8 mouse cellular contexts compared by ENCODE assay signal in genomic region chrX:48341621-48342161, GRCm38 (mm10). TPM values are rescaled to one million over a fixed set of nuclear protein-coding genes. Genes with fewer than 3 reads are reported as not detected.
DNase-seq lines count a peak whose midpoint lies in the region; ATAC-seq lines count a peak whose summit lies in the region.

No protein-coding gene starts in this region.

- no peaks in the 10 kb centered on the region for H3K9me3 ChIP-seq in intestine, embryonic 14.5 days (ENCODE audit: control insufficient read depth, low read length)
- H3K9me3 ChIP-seq in liver, embryonic 13.5 days (replicated peaks) = no peaks in the 10 kb centered on the region
- H3K9me3 ChIP-seq in neural tube, embryonic 13.5 days = no peaks in the 10 kb centered on the region

- peak overlapping the region; percentile 64; the same call in 1 of the 2 replicates for H3K27ac ChIP-seq in intestine, embryonic 14.5 days (ENCODE audit: low read depth)
- peak overlapping the region; percentile 29 for H3K27ac ChIP-seq in liver, embryonic 13.5 days
- H3K27ac ChIP-seq in neural tube, embryonic 13.5 days (replicated peaks) = no peak overlapping the region

- H3K4me1 ChIP-seq in intestine, embryonic 14.5 days (replicated peaks; ENCODE audit: control insufficient read depth, insufficient read depth, low read length) = no peaks in the 10 kb centered on the region
- peaks cover 35% of the 10 kb centered on the region for H3K4me1 ChIP-seq in liver, embryonic 13.5 days (replicated peaks)
- H3K4me1 ChIP-seq in neural tube, embryonic 13.5 days (replicated peaks) = peaks cover 15% of the 10 kb centered on the region

- peak overlapping the region; percentile 54 for H3K4me2 ChIP-seq in intestine, embryonic 14.5 days (ENCODE audit: low read length)
- peak overlapping the region; percentile 89 for H3K4me2 ChIP-seq in liver, embryonic 13.5 days
- peak overlapping the region; percentile 65 for H3K4me2 ChIP-seq in neural tube, embryonic 13.5 days

- ATAC-seq in intestine, embryonic 14.5 days (replicated peaks; ENCODE audit: low FRiP score, low TSS enrichment, low read depth) = peak; percentile 64
- peak; percentile 47 for ATAC-seq in liver, embryonic 13.5 days (ENCODE audit: low read depth)
- ATAC-seq in neural tube, embryonic 13.5 days (ENCODE audit: low read depth) = no peak

- H3K27me3 ChIP-seq in intestine, embryonic 14.5 days (replicated peaks; ENCODE audit: control insufficient read depth, insufficient read depth, low read length) = no peaks in the 10 kb centered on the region
- peaks cover 48% of the 10 kb centered on the region for H3K27me3 ChIP-seq in liver, embryonic 13.5 days
- peaks cover 3% of the 10 kb centered on the region; the same call in 1 of the 2 replicates for H3K27me3 ChIP-seq in neural tube, embryonic 13.5 days

- peak overlapping the region; percentile 58 for H3K9ac ChIP-seq in intestine, embryonic 14.5 days (ENCODE audit: low read length)
- peak overlapping the region; percentile 73 for H3K9ac ChIP-seq in liver, embryonic 13.5 days
- H3K9ac ChIP-seq in neural tube, embryonic 13.5 days = peak overlapping the region; percentile 65

- WGBS in intestine, embryonic 14.5 days = 10% methylated on average over 27 of the region's 73 CpGs
- 6% methylated on average over 26 of the region's 73 CpGs for WGBS in liver, embryonic 13.5 days (ENCODE audit: insufficient replicate concordance)
- WGBS in neural tube, embryonic 13.5 days = 32% methylated on average over 33 of the region's 73 CpGs

- intact Hi-C loops in left cerebral cortex, postnatal 4 days (cut with DNase I) = no loop called here
- intact Hi-C loops in gastrocnemius, postnatal 36 days (cut with DNase I) = loop anchor here (2.0 kb wide), 1 partner anchor 57 kb away; no protein-coding TSS in a partner anchor

- DNase-seq in left cerebral cortex, postnatal 4 days = peak; percentile 47
- DNase-seq in left cerebral cortex, adult 11 months (ENCODE audit: low spot score) = no peak
- DNase-seq in cerebellum, postnatal 10 days = peak; percentile 48 to 70
- peak; percentile 32 to 37 for DNase-seq in gastrocnemius, postnatal 36 days
- peak; percentile 73 for DNase-seq in intestine, embryonic 14.5 days (ENCODE audit: low spot score)
- DNase-seq in liver, embryonic 13.5 days = peak; percentile 44
- DNase-seq in urinary bladder, postnatal 14 days (ENCODE audit: low spot score) = peak; percentile 61

- peak overlapping the region; percentile 49 for H3K4me3 ChIP-seq in intestine, embryonic 14.5 days (ENCODE audit: low read depth, low read length)
- H3K4me3 ChIP-seq in liver, embryonic 13.5 days (replicated peaks) = peak overlapping the region; percentile 72
- H3K4me3 ChIP-seq in neural tube, embryonic 13.5 days = peak overlapping the region; percentile 58

- no peaks in the 10 kb centered on the region for H3K36me3 ChIP-seq in intestine, embryonic 14.5 days (ENCODE audit: control insufficient read depth, insufficient read depth, low read length)
- H3K36me3 ChIP-seq in liver, embryonic 13.5 days = no peaks in the 10 kb centered on the region
- no peaks in the 10 kb centered on the region for H3K36me3 ChIP-seq in neural tube, embryonic 13.5 days

RNA-seq across cellular contexts. Expression of gene Bcorl1, which starts 0.5 kb away (rescaled TPM):
- 10 to 100 TPM; 27.9 to 33.5 TPM for total RNA-seq in left cerebral cortex, postnatal 4 days (2021)
- total RNA-seq in gastrocnemius, postnatal 36 days (2021) = 1 to 10 TPM; 6.8 to 7.2 TPM
- 7.6 and 7.7 TPM in 2 replicates for polyA plus RNA-seq in intestine, embryonic 14.5 days (2014; fragmentation: Nextera tagmentation; extraction: Ambion mirVana)
- polyA plus RNA-seq in liver, embryonic 13.5 days (2015; fragmentation: Nextera tagmentation; extraction: Ambion mirVana) = 2.8 TPM in 2 replicates
- 5.8 and 7.8 TPM in 2 replicates for polyA plus RNA-seq in neural tube, embryonic 13.5 days (2015; fragmentation: Nextera tagmentation; extraction: Ambion mirVana)
